Mouse (Mus musculus) c-Kit-positive CD71-positive TER-119-negative erythroid progenitor cells, embryonic 14.5 days (primary cell): ENCODE results near the gene Gm5862.
"Not testable (repeated sequence)": the region's sequence is repeated elsewhere in the genome, so short reads cannot be mapped to it uniquely, and the experiment has no call there.

ENCODE experiments used
- DNase-seq: peaks from one replicate; pipeline ENCODE4 v3.0.0-alpha.2; 2013; ENCODE audit warnings: low read depth

Gene Gm5862

GRCm38 (mm10) chr5:26022816-26023215 is at the start of gene Gm5862:
Gm5862 (minus strand) TSS chr5:26022916.
- DNase-seq, result not testable (repeated sequence)

- no peak for DNase-seq
Observed at GRCm38 (mm10) chr5:26070716-26071115, 48.0 kb upstream of the Gm5862 start.

GRCm38 (mm10) chr5:26058481-26058880 is 35.8 kb upstream of the Gm5862 start, which contains the start of gene Gm7347:
Gm7347 (minus strand) TSS chr5:26058581.
- not testable (repeated sequence) for DNase-seq

- not testable (repeated sequence) for DNase-seq
Observed at GRCm38 (mm10) chr5:26039458-26039857, 16.7 kb upstream of the Gm5862 start, which contains the start of gene Speer4a. Speer4a (minus strand) TSS chr5:26039558.

- DNase-seq, result not testable (repeated sequence)
Observed at GRCm38 (mm10) chr5:26007697-26008096, 15.0 kb downstream of the Gm5862 start.

DNA sequence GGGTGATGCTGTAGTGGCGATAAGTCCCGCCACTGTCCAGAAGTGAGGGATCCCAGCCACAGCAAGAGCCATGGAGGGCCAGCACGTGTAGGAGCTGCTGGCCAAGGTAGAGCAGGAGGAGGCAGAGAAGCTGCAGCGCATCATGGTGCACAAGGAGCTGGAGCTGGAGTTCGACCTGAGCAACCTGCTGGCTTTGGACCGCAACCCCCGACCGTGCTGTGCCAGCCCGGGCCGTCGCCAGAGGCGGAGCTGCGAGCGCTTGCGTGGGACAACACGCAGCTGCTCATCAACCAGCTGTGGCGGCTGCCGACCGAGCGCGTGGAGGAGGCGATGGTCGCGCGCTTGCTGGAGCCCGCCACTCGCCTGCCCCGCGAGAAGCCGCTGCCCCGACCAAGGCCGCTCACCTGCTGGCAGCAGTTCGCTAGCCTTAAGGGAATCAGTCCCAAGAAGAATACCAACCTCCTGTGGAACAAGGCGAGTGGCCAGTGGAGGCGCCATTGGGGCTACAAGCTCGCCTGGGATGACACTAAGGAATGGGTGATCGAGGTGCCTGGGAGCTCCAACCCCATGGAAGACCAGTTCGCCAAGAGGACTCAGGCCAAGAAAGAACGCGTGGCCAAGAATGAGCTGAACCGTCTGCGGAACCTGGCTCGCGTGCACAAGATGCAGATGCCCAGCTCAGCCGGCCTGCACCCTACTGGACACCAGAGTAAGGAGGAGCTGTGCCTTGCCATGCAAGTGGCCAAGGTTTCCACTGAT is 15.6 kb downstream of the Gm5862 start:
- not testable (repeated sequence) for DNase-seq

DNA sequence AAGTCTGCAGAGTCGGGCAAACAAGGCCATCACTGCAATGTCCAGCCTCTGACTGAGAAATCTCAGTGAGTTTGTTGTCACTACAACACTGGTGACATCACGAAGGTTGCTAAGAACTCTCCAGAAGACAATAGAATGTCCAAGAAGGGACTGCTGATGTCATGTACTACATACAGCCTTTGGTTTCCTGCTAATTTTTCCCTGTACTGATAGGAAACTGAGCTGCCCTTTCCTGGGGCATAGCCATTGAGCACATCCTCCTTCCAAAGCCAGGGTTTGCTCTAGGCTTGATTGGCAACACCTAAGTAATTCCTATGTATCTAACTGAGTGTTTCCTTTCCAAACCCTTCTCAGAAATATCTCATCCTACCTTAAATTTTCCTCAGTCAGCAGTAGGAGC is 18.0 kb downstream of the Gm5862 start, which contains the start of gene Gm1979:
Gene Gm1979 (minus strand): TSS at position 101 of the 400 bp plus-strand sequence.
- not testable (repeated sequence) for DNase-seq

DNA sequence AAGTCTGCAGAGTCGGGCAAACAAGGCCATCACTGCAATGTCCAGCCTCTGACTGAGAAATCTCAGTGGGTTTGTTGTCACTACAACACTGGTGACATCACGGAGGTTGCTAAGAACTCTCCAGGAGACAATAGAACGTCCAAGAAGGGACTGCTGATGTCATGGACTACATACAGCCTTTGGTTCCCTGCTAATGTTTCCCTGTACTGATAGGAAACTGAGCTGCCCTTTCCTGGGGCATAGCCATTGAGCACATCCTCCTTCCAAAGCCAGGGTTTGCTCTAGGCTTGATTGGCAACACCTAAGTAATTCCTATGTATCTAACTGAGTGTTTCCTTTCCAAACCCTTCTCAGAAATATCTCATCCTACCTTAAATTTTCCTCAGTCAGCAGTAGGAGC is 34.2 kb downstream of the Gm5862 start, which contains the start of gene Gm21698:
Gene Gm21698 (minus strand): TSS at position 101 of the 400 bp plus-strand sequence.
- DNase-seq, result not testable (repeated sequence)

GRCm38 (mm10) chr5:25972563-25972962 is 50.2 kb downstream of the Gm5862 start, which contains the start of gene Gm21680:
Gm21680 (minus strand) TSS chr5:25972663.
- DNase-seq, result not testable (repeated sequence)
